Mouse (Mus musculus): ENCODE results near the gene Arpc1b. TPM values are rescaled to one million over a fixed set of nuclear protein-coding genes. Genes with fewer than 3 reads are reported as not detected.

Gene Arpc1b
- total RNA-seq, 2 experiments from 2014 or later: 205 to 252 TPM

DNA sequence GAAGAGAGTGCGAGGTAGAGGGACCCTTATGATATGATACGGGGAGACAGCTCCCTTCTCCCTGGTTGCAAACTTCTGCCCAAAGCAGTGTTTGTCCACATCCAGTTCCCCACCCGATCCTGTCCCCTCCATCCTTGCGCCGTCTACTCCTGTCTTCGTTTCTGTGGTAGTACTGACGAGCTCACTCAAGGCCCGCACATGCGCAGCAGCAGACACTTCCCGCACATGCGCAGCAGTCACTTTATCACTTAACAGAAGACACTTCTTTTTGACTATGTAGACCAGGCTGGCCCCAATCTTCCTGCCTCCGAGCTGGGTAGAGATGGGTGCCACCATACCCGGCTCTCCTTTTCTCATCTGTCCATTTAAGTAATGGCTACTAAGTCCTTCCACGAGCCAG, 47.3 kb downstream of the Arpc1b start:
- no peak for ATAC-seq (replicated peaks; ENCODE audit: poor library complexity)

DNA sequence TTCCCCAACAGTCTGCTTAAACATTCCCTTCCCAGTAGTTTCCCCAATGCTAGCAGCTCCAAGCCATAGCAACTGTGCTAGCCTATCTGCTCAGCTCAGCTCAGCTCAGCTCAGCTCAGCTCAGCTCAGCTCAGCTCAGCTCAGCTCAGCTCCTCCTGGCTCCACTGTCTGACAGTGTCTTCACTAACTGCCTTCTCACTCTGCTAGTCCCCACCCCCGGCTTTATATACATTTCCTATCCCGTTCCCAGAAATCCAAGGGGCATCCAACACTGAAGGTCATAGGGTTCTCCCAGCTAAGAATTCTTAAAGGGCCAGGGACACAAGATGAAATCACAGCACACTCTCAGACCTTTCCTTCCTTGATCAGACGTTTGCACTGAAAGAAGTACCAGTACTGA, 50.7 kb downstream of the Arpc1b start:
- no peak for ATAC-seq (replicated peaks; ENCODE audit: poor library complexity)

DNA sequence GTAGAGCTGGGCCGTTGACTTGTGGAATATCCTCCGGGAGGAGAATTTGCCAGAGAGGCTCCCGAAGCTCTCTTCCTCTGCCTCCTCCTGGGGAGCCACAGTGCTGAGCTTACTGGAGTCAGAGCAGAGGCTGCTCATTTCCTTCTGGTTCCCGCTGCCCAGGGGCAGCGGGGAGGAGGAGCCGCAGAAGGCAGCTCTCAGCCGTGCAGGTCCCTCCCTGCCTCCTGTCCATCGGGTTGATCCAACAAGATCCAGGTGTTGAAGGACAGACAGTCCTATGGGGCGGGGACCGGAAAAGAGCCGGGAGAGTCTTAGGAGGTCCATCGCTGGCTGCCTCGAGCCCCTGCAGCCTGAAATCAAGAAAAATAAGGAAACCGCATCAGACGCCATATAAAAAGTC, 51.2 kb downstream of the Arpc1b start:
- ATAC-seq (replicated peaks; ENCODE audit: poor library complexity): no peak

DNA sequence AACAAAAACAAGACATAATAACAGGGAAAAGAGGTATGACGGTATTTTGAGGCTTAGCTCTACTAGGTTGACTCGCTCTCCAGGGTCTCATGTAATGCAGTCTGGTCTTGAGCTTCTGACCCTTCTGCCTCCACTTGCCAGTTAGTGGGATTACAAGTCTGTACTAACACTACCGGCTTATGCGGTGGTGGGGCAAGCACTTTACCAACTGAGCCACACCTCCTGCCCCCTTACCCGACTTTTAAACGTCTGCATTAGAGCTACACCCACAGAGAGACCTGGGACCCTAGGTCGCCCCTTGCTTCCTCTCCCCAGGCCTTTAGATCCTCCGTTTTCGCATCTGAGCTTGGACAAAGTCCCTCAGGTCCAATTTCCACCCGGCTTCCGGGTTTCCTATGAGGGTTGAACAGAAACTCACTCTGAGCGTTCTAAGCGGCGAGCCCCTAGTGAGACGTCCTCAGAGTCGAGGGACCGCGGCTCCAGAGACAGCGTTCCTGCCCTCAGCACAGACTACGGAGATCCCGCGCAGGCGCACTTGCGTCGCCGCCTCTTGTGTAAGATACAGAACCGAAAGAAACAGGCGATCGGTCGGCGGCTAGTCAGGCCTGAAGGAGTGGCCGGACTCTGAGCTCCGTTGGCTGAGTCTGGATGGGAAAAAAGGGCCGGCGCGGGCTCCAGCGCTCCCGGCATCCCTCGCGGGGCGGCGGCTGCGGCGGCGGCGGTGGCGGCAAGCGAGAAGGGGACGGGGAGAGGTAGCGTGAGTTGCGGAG, 52.7 kb downstream of the Arpc1b start, which contains the start of the genes Ptcd1 and Cpsf4:
Gene Ptcd1, minus strand, starts transcription at position 573 of the 770 bp plus-strand sequence.
Gene Cpsf4, plus strand, starts transcription at position 678 of the 770 bp plus-strand sequence.
- peak; percentile 93 for ATAC-seq (replicated peaks; ENCODE audit: poor library complexity)

DNA sequence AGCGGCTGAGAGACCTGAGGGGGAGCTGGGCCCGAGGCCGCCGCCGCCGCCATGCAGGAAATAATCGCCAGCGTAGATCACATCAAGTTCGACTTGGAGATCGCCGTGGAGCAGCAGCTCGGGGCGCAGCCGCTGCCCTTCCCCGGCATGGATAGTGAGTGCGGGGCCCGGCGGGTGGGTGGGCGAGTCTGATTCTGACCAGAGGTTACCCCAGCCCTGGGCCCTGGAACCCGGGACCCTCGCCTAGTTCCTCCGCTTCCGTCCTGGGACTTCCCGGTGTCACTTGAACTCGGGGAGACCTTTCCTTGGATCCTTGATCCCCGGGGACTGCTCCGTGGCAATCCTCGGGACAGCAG, 53.3 kb downstream of the Arpc1b start:
- ATAC-seq (replicated peaks; ENCODE audit: poor library complexity): no peak

DNA sequence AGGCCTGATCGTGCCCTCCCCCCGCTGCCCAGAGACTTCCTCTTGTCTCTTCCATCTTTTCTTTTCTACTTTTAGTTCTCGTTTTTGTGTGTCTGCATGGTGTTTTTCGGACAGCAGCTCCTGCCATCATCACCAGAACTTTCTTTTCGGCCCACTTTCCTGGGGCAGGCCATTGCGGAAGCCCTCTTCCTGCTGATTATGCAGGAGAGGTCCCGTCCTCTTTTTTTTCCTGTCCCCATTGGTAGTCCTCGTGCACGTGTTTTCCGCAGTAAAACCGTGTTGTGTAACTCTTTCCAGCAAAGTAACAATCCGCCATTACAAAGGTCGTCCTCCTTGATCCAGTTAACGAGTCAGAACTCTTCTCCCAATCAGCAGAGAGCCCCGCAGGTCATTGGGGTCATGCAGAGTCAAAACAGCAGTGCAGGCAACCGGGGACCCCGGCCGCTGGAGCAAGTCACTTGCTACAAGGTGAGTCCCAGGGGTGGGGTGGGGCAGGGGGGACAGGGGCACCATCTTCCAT, 64.5 kb downstream of the Arpc1b start:
- 0 out of 2 replicates have a peak, but pooled peaks have one; percentile 14 for ATAC-seq (replicated peaks; ENCODE audit: poor library complexity)

Other genes starting within 250 kb of the Arpc1b start
- 2.7 and 3.5 TPM in 2 replicates for gene Smurf1, start 148.4 kb upstream of the Arpc1b start, total RNA-seq (2015)
- 2.8 and 4.1 TPM in 2 replicates for gene Smurf1, start 148.4 kb upstream of the Arpc1b start, total RNA-seq (2017)
- gene Gm4871, start 81.5 kb upstream of the Arpc1b start, total RNA-seq (2015): not detected in 2 replicates
- gene Gm4871, start 81.5 kb upstream of the Arpc1b start, total RNA-seq (2017): not detected in 2 replicates
- not detected in 2 replicates for gene 1700018F24Rik, start 71.2 kb upstream of the Arpc1b start, total RNA-seq (2015)
- gene 1700018F24Rik, start 71.2 kb upstream of the Arpc1b start, total RNA-seq (2017): not detected in 2 replicates
- gene Arpc1a, start 30.4 kb upstream of the Arpc1b start, total RNA-seq (2015): 72.3 and 79.9 TPM in 2 replicates
- gene Arpc1a, start 30.4 kb upstream of the Arpc1b start, total RNA-seq (2017): 47.7 and 51.2 TPM in 2 replicates
- not detected in 2 replicates for gene Kpna7, start 30.2 kb upstream of the Arpc1b start, total RNA-seq (2015)
- gene Kpna7, start 30.2 kb upstream of the Arpc1b start, total RNA-seq (2017): not detected in 2 replicates
- gene Pdap1, start 26.0 kb downstream of the Arpc1b start, total RNA-seq (2015): 61.3 and 66.9 TPM in 2 replicates
- gene Pdap1, start 26.0 kb downstream of the Arpc1b start, total RNA-seq (2017): 152 and 264 TPM in 2 replicates
- 164 and 217 TPM in 2 replicates for gene Bud31, start 26.1 kb downstream of the Arpc1b start, total RNA-seq (2015)
- gene Bud31, start 26.1 kb downstream of the Arpc1b start, total RNA-seq (2017): 218 and 231 TPM in 2 replicates
- gene Ptcd1, start 52.9 kb downstream of the Arpc1b start, total RNA-seq (2015): 7.3 and 7.7 TPM in 2 replicates
- 12.0 and 14.3 TPM in 2 replicates for gene Ptcd1, start 52.9 kb downstream of the Arpc1b start, total RNA-seq (2017)
- gene Cpsf4, start 53.0 kb downstream of the Arpc1b start, total RNA-seq (2015): 20.6 and 22.3 TPM in 2 replicates
- 37.8 and 43.8 TPM in 2 replicates for gene Cpsf4, start 53.0 kb downstream of the Arpc1b start, total RNA-seq (2017)
- 353 and 371 TPM in 2 replicates for gene Atp5j2, start 77.8 kb downstream of the Arpc1b start, total RNA-seq (2015)
- 101 and 130 TPM in 2 replicates for gene Atp5j2, start 77.8 kb downstream of the Arpc1b start, total RNA-seq (2017)
- gene Zkscan14, start 87.7 kb downstream of the Arpc1b start, total RNA-seq (2015): 9.2 and 9.9 TPM in 2 replicates
- 27.6 and 30.1 TPM in 2 replicates for gene Zkscan14, start 87.7 kb downstream of the Arpc1b start, total RNA-seq (2017)
- 4.6 and 5.2 TPM in 2 replicates for gene Zkscan5, start 90.3 kb downstream of the Arpc1b start, total RNA-seq (2015)
- 5.7 and 7.6 TPM in 2 replicates for gene Zkscan5, start 90.3 kb downstream of the Arpc1b start, total RNA-seq (2017)
- 39.7 and 45.3 TPM in 2 replicates for gene Zfp655, start 117.5 kb downstream of the Arpc1b start, total RNA-seq (2015)
- 28.8 and 34.3 TPM in 2 replicates for gene Zfp655, start 117.5 kb downstream of the Arpc1b start, total RNA-seq (2017)
- gene Zscan25, start 166.3 kb downstream of the Arpc1b start, total RNA-seq (2015): 7.4 and 7.5 TPM in 2 replicates
- 5.2 and 9.3 TPM in 2 replicates for gene Zscan25, start 166.3 kb downstream of the Arpc1b start, total RNA-seq (2017)
- gene Cyp3a57, start 231.1 kb downstream of the Arpc1b start, total RNA-seq (2015): not detected in 2 replicates
- gene Cyp3a57, start 231.1 kb downstream of the Arpc1b start, total RNA-seq (2017): not detected in 2 replicates

All from megakaryocyte progenitor cell, adult 5-6 weeks (primary cell).